17 mouse cellular contexts compared by ENCODE assay signal in genomic region chr12:82726255-82726654, GRCm38 (mm10).
DNase-seq lines count a peak whose midpoint lies in the region; ATAC-seq lines count a peak whose summit lies in the region.
"Had no signal": no experiment of that assay in that cellular context is flagged by ENCODE, and none has a peak within 500 bp of the region (broad histone marks: within the 10 kb centered on the region; RNA-seq: fewer than 3 reads in every experiment).

No protein-coding gene starts in this region.

- peak; percentile 69; the same call in 1 of the 2 replicates for ATAC-seq in frontal cortex, adult (ENCODE audit: low TSS enrichment)
- ATAC-seq: activated CD4-positive, CD25-positive, alpha-beta regulatory T cell, adult 4 months; forebrain, embryonic 15.5 days; intestine, postnatal 0 days had no signal

- DNase-seq in cerebellum, postnatal 10 days = peak; percentile 21 to 30
- DNase-seq in cerebellum, adult 9-11 months = no peak
- no peak for DNase-seq in frontal cortex, postnatal 25 days (ENCODE audit: low spot score in 2 of 2)
- DNase-seq in right cerebral cortex, adult 18-20 months = peak; percentile 32
- DNase-seq in right cerebral cortex, postnatal 14 days = no peak
- DNase-seq in telencephalon, adult 2 months (ENCODE audit: low read depth, low spot score) = peak; percentile 19
- DNase-seq in spleen, postnatal 10 days (ENCODE audit: low spot score in 2 of 2) = no peak
- DNase-seq: adrenal gland, adult 8-10 months; adrenal gland, postnatal 25 days; cerebellum, adult 11 months; cerebellum, adult 2 months; cerebellum, postnatal 14 days; gastrocnemius, postnatal 25 days had no signal

Comparison
In these comparisons a context has a peak if more than half of its experiments do, and no peak if none do; other contexts are left out.
1. DNase-seq: peak in cerebellum, postnatal 10 days (2 of 2), right cerebral cortex, adult 18-20 months (single experiment) and telencephalon, adult 2 months (single experiment); none in cerebellum, adult 9-11 months (single experiment), frontal cortex, postnatal 25 days (0 of 2), right cerebral cortex, postnatal 14 days (single experiment) and spleen, postnatal 10 days (0 of 2).